Mouse (Mus musculus) splenic B cell, adult 2 months (primary cell): ENCODE data around the gene Pik3r1.

ENCODE experiments used
- DNase-seq: peaks from one replicate; pipeline ENCODE4 v3.0.0-alpha.2; 2011; ENCODE audit warnings: low read depth, low spot score
- H3K27me3 ChIP-seq: 2 replicates; pipeline ENCODE4 v1.6.1; 2012; ENCODE audit warnings: mild to moderate bottlenecking, low read length, moderate library complexity, mixed read lengths; ENCODE audit not compliant: control insufficient read depth, poor library complexity, insufficient read depth, severe bottlenecking
- H3K36me3 ChIP-seq: 2 replicates; pipeline ENCODE4 v1.6.1; 2012; ENCODE audit warnings: mild to moderate bottlenecking, low read length, moderate library complexity, mixed read lengths; ENCODE audit not compliant: control insufficient read depth, poor library complexity, insufficient read depth, severe bottlenecking

Pik3r1 gene

DNA sequence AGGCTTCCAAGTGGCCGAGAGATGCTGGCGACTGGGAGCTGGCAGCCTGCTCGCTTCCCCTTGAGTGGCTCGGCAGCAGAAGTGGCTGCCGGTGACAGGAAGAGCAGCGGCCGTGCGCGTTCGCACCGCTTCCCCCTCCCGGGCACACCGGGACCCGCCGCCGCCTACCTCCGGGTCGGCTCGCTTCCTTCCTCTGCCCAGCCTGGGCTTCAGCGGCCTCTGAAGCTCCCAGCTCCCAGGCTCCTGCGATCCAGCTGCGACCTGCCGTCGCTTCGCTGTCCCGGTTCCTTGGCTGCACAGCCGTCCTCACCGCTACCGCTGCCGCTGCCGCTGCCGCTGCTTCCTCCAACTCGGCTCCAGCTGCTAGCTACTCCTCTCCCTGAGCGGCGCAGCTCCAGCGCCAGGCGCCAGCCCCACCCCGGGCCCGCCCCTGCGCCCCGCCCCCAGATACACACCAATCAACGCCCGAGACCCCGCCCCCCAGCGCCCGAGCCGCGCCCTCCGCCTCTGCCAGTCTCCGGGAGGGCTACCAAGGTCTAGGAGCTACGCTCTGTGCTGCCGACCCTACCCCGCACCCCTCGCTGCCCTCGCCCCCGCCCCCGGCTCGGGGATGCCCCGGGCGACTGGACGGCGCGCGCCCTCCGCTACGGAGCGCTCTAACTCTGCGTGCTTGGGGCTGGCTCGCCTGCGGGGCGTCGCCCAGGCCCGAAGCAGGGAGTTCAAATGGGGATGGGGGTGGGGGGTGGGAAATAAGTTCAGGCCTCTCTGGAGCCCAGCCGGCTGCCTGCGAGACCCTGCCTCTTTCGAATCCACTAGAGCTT lies at the start of gene Pik3r1:
Pik3r1 (minus strand) TSS at position 409 of the 821 bp plus-strand sequence.
- DNase-seq, result peak; percentile 93
- Histone ChIP-seq H3K36me3 (peaks cover 4% of the 10 kb centered on the region; the same call in 1 of the 2 replicates), H3K27me3 (no peaks in the 10 kb centered on the region)

DNA sequence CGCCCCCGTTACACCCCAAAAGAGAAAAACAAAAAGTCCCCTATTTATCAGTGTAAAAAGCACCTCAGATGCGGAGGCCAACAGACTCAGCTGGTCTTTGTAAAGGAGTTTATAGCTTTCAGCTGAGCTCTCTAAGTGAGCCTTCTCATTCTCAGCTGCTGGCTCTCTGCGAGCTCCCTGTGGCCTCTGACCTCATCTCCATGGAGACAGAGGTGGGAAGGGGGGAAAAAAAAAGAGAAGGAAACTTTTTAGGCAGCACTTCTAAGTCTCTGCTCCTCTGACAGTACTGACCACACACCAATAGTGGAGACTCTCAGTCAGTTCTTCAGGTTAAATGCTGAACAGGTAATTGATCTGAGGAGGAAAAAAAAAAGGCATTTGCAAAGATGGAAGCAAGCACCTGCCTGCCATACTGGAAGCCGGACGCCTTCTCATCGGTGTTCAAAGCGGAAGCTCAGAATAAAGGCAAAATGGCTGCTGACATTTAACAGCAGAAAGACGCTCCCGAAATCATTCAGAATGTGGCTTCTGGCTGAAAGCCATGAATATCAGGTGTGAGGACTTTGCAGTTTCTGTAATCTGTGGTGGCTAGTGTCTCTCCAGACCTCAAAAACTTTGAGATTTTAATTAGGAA lies 45.4 kb upstream of the Pik3r1 start:
- Histone ChIP-seq H3K27me3 (no peaks in the 10 kb centered on the region), H3K36me3 (no peaks in the 10 kb centered on the region)
- no peak for DNase-seq

DNA sequence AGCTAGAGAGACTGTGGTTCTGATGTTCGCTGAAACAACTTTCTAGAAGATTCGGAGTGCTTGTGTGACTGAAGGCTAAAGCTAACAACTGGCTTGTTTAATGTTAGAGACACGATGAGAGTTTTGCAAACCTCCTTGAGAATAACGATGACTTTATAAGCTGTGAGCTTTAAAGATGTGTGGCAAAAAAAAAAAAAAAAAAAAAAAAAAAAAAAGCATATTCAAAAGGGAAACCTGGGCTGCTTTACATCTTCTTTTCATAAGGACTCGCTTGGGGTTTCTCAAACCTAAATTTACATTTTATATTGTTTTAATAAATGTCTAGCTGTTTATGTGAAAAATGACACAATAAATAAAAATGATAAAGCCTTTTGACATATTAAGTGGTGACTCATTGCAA lies 44.3 kb upstream of the Pik3r1 start:
- Histone ChIP-seq H3K36me3 (no peaks in the 10 kb centered on the region), H3K27me3 (no peaks in the 10 kb centered on the region)
- DNase-seq, result no peak

DNA sequence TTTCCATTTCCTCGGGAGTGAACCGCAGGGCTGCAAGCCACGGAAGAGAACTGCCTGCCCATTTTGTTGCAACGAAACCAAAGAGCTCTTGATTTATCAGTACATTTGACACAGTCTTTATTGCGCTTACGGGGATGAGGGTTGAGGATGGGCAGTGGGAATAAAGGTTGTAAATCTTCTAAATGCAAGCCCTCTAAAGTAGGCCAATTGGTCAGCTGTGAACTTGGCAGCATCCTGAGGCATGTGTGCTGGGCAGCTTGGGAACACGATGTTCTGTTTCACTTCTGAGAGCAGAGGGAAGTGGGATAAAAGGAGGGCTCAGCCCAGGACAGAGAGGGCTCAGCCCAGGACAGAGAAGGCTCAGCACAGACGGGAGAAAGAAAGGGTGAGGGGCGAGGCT lies 43.9 kb upstream of the Pik3r1 start:
- no peaks in the 10 kb centered on the region for H3K36me3 ChIP-seq
- no peak for DNase-seq
- H3K27me3 ChIP-seq, result no peaks in the 10 kb centered on the region

DNA sequence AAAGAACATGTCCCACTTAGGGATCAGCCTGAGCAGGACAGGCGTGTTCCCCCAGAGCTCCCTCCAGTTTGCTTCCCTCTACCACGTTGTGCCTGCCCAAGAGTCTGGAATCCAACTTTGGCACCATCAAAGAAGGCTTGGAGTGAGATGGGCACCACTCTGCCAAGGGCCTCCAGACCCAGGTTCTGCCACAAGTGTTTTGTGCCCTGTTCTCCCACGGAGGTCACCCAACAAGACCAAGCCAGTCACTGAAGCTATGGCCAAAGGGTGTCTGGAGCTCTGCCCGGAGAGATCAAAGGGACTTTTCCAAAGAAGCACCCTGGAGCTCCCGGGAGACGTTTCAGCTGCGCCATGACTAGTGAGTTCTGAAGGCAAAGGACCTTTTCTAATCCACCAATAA lies 42.6 kb upstream of the Pik3r1 start:
- Histone ChIP-seq H3K27me3 (no peaks in the 10 kb centered on the region), H3K36me3 (no peaks in the 10 kb centered on the region)
- DNase-seq, result no peak

DNA sequence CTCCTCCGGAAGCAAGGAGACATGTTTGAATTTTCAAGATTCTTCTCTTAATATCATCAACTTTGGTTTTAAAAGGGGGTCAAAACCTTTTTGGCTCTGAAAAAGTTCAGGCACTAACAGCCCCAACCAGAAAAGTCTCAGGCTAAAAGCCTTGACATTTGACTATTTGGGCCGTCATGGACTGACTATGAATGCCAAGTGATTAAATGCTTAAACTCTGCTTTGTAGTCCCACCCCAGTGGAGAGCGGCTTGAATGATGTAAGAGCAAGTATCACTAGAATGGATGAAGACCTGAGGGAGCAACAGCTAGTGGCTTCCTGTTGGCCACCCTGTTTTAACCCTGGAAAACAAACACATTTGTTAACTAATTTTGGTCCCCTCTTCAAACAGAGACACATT lies 41.8 kb upstream of the Pik3r1 start:
- no peaks in the 10 kb centered on the region for H3K27me3 ChIP-seq
- H3K36me3 ChIP-seq, result no peaks in the 10 kb centered on the region
- DNase-seq, result no peak

DNA sequence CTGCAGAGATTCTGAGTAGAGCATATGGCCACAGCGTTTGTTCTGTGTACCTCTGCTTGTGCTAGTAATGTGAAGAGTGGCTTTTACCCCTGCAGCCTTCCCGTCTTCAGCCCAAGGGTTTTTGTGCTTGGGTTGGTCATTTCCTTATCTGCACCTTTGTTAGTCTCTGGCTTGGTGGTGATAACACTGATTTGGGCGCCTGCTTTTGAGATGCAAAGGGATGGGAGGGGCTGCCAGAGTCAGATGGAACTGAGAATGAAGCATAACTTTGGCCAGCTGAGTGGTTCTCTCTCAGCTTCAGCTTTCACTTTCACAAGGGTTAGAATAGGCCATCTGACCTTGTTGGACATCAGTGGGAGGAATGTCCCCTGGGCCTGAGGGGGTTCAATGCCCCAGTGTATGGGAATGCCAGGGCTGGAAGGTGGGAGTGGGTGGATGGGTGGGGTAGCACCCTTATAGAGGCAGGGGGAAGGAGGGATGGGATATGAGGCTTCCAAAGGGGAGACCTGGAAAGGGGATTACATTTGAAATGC lies 37.6 kb upstream of the Pik3r1 start:
- no peak for DNase-seq
- H3K36me3 ChIP-seq, result no peaks in the 10 kb centered on the region
- H3K27me3 ChIP-seq, result no peaks in the 10 kb centered on the region

DNA sequence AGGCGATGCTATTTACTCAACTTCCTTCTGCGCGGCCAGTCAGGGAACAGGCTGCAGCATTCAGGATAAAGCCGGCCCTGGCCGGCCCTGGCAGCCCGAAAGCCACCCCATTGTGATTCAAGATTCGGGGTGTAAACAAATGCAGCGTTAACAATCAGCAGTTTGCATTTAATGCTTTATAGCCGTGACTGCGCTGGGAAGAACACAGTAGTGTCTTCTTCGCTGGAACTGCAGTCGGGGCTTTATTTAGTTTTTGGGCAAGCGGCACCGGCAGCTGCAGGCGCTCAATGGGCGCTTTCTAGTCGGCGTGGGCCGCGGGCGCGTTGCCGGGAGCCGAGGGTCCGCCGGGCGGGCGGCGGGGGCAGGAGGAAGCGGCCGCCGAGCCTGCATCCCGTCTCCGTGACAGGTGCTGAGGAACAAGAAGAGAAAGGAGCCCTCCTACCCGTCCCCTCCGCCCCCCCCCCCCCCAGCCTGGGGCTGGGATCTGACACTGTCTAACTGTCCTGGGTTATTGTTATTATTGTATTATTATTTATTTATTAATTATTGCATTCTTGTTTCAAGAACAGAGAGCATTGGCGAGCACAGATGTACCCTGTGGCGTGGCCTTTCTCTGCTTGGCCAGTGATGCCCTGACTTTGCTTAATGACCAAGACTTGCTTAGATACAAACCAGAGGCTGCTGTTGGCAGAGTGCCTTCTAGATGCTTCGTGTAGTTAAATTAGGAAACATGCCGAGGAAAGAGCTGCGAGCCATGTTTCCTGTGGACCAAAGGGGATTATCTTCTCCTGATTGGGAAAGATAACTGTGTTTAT lies 33.6 kb upstream of the Pik3r1 start:
- H3K36me3 ChIP-seq, result no peaks in the 10 kb centered on the region
- no peaks in the 10 kb centered on the region for H3K27me3 ChIP-seq
- DNase-seq, result peak; percentile 39

DNA sequence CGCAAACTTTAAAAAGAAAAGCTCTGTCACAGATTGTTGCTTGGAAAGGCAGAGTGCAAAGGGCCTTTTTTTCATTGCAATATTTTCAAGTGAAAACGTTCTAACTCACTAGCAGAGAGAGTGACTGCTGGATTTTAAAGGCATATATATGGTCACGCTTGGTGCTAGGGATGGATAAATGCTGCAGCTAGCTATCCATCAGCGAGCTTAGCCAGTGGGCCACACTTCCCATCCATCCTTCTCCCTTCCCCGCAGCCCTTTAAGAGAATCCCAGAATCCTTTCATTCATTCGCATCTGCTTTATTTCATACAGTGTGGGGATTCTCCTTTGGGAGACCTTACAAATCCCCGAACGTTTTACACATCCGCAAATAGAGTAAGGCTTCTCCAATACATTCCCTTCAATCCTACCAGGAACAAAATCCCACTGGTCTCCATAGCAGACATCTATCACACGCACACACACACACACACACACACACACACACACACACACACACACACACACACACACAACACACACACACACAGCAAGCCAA lies 32.9 kb upstream of the Pik3r1 start:
- DNase-seq, result no peak
- H3K36me3 ChIP-seq, result no peaks in the 10 kb centered on the region
- no peaks in the 10 kb centered on the region for H3K27me3 ChIP-seq

DNA sequence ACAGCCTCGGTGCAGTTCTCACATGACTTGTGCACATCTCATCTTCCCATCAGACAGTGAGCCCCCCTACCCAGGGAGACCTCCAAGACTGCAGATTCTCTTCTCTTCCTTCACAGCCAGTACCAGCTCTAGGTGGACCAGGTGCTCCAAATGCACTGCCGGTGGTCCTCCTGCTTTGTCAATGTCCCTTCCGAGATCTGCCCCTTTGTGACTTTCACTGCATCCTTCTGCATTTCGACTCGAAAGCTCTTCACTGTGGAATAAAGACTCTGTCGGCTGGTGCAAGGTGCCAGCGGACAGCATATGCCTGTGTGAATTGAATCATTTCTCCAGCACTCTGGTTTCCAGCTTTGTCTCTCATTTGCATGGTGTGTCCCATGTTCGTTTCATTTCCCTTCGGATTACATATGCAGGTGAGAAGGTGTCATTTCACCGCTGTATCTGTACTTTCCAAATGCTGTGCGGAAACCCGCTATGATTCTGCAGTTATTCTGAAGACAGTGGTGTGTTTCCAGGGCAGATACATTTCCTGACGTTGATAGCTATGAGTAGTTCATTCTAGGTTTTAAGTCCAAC lies 32.1 kb upstream of the Pik3r1 start:
- DNase-seq, result no peak
- H3K36me3 ChIP-seq, result no peaks in the 10 kb centered on the region
- no peaks in the 10 kb centered on the region for H3K27me3 ChIP-seq

DNA sequence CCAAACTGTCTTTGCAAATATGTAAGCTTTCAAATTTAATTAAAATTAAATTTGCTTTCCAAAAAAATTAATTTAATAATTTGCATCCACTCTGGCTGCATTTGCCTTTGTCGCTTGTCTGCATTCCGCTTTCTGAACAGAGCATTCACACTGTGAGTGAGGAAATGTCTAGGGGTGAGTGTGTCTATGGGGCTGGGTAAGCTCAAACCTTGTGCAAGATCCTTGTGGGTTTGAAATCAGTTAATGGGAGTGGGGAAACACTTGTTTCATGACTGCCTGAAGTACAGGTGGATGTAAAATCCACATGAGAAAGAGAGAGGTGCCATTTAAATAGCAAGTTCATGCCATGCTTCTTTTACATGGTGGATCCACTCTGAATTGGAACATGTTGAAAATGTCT lies 31.3 kb upstream of the Pik3r1 start:
- H3K36me3 ChIP-seq, result no peaks in the 10 kb centered on the region
- no peaks in the 10 kb centered on the region for H3K27me3 ChIP-seq
- no peak for DNase-seq

DNA sequence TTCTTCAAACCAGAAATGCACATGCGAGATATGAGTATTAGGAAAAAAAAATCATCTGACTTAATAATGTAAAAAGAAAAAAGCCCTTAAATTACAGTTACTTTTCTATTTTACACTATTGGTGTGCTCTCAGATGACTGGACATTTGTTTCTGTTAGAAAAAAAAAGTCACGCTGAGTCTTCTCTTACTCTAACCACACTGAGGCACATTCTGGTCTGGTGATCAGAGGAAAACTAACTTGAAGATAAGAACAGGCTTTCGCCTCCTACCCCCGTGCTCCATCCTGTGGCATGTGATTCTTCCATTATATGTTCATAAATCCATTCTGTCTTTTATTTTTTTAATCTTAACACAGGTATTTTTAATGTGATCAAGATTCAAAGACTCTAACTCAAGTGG lies 30.5 kb upstream of the Pik3r1 start:
- no peaks in the 10 kb centered on the region for H3K27me3 ChIP-seq
- no peaks in the 10 kb centered on the region for H3K36me3 ChIP-seq
- DNase-seq, result no peak

DNA sequence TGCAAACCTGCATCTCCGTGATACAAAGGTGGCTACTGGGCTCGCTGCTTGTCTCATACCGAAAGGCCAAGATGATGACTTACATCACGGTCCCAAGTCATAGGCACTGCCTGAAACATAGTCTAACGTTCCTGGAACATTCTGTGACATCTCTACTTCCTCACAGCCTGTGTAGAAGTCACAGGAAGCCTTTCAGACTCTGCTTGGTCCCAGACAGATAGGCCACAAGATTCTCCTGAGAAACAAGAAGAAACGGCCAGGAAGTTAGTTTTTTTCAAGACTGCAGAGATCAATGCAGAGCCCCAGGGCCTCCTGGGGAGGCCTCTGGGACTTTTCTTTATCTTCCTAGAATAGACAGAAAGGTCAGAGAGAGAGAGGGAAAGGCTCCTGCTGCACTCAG lies 29.0 kb upstream of the Pik3r1 start:
- H3K27me3 ChIP-seq, result no peaks in the 10 kb centered on the region
- no peak for DNase-seq

DNA sequence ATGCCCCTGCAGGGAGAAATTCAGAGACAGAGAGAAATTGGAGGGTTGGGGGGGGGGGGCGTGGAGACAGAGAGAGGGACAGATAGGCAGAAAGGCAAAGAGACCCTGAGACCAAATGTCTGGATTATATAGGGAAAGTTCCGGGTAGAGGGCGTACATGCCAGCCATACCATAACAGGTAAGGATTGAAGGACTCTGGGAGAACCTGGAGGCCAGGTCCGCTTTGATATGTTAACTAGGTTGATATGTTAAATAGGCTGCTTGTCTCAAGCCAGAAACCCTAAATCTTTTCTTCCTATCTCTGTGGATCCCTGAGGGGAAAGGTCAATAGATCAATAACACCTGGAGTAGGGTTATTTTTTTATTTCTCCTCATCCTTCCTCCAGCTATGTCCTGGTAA lies 17.7 kb upstream of the Pik3r1 start:
- no peaks in the 10 kb centered on the region for H3K36me3 ChIP-seq
- no peak for DNase-seq

More for the DNA sequence above, 29.0 kb upstream of the Pik3r1 start:
- no peaks in the 10 kb centered on the region for H3K36me3 ChIP-seq

More for the DNA sequence above, 17.7 kb upstream of the Pik3r1 start:
- no peaks in the 10 kb centered on the region for H3K27me3 ChIP-seq
